Mouse (Mus musculus): ENCODE measurements at regions not wholly inside any gene's neighbourhood (a gene's known extent, or its start where the extent isn't known, plus 50 kb on each side); places are given as distances from the start of the nearest gene placed in this dataset.
"Not testable (repeated sequence)": the region's sequence is repeated elsewhere in the genome, so short reads cannot be mapped to it uniquely, and the experiment has no call there.

DNA sequence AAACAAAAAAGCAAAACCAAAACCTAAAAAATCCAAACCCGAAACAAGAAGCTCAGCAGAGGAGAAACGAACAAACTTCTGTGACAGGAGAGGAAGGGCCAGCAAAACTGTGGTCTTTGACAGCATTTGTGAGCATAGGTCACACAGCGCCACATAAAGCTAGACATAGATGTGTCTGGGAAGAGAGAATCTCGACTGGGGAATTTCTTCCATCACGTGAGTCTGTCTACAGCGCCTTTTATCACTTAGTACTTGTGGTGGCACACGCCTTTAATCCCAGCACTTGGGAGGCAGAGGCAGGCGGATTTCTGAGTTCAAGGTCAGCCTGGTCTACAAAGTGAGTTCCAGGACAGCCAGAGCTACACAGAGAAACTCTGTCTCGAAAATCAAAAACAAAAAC lies 250.2 kb upstream of the Tgfbr2 start:
- not testable (repeated sequence) for DNase-seq

DNA sequence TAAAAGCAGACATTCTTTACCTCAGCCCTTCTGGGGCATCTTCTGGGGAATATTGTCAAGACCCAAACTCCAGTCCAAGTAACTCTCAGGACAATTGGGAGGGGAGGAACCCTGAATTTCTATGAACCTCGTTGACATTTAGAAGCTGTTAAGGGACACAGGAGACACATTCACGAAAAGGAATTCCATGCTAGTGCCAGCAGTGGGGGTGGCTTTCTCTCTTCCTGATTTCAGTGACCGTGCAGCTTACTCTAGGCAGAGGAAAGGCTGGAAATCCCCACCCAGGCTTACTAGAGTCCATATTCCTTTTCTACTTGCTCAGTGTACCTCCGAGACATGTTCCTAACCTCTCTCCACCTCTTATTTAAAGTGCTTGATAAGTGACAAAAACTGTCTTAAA lies 239.9 kb upstream of the Tgfbr2 start:
- DNase-seq, result no peak

DNA sequence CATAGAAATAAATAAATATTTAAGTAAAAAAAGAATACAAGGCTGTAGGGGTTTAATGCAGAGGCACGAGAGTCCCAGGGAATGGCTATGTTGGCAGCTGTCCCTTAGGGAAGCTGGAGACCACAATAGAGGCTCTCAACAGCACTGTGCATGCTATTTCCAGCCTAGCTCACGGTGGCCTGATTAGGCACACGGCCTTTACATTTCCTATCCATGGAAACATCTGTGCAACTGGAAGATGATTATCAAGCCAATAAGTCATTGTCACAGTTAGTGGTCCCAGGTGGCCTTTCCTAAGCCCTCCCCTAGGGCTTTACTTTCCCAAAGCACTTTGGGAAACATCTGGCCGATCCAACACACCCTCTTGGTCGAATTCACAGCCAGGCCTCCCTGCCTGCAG lies 235.9 kb upstream of the Tgfbr2 start:
- DNase-seq, result no peak

DNA sequence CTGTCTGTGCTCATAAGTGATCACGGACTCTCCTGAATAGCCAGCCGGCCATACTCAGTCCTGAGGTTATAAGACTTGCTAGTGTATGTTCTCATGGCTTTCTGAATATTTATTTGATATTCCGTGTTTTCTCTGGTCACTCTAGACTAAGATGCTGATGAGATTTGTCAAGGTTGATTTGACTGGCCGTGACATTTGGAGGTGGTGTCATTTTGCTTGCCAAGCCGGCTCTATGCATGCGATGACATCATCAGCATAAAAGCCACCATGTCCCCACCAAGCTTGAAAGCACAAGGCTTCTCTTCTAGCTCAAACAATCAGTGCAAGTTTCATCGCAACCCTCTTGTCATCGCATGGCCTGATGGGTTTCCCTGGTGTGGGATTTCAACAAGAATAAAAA lies 235.3 kb upstream of the Tgfbr2 start:
- no peak for DNase-seq

DNA sequence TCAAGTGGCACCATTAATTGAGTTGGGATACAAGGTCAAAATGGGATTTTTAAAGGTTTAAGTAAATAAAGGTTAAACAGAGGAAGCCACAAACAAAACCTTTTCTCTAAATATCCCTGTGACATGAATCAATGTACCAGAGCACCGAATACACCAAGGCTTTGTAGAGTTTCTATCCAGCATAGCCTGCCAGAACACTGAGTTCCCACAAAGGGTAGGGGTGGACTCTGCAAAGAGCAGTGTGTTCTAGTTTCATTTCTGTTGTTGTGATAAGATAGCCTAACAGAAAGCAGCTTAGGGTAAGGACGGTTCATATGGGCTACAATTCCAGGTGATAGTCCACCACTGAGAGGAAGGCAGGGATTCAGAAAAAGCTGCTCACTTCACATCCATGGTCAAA lies 233.0 kb upstream of the Tgfbr2 start:
- DNase-seq, result no peak

DNA sequence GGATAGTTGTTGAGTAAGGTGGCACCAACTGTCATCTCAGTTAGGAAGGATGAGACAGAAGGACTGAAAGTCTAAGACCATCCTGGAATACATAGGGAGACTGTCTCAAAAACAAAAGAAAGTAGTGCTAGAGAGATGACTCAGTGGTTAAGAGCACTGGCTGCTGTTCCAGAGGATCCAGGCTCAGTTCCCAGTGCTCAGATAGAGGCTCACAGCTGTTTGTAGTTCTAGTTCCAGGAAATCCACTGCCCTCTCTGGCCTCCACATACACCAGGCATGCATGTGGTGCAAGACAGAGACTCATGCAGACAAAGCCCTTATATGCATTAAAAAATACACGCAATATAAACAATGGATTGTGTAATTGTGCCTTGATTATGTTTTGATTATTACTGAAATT lies 229.9 kb upstream of the Tgfbr2 start:
- no peak for DNase-seq

DNA sequence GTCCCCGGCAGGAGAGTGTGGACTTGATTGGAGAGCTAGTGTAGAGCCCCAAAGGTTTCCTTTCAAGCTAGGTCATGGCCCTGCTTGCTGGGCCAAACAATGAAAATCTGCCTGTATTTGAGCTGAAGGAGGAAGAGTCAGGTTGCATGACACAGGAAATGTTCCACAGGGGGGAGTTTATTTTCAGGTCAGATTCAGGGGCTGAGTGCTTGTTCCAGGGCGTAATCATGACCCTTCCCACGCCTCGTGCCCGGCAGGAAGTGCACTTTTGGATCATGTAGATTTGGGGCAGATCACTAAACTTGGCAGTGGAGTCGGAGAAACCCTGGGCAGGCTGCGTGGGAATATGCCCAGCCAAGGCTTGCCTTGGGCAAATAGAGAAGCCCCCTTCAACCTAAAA lies 226.7 kb upstream of the Tgfbr2 start:
- no peak for DNase-seq

DNA sequence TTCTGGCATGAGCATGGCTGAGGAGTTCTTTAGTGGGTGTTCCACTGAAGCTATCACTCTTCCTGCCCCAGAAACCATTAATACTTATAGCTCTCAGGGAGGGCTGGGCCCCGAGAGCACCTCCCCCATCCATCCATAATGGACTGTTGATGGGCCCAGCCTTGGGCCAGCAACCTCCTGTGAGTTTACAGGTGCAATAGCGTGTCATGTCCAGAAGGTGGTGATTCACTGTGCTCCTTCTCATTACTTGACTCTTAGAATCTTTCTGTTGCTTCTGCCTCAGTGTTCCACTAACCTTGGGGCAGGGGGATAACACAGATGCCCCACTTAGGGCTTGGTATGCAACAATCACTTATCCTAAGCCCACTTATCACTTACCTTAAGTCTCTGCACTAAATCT lies 225.1 kb upstream of the Tgfbr2 start:
- DNase-seq, result no peak

DNA sequence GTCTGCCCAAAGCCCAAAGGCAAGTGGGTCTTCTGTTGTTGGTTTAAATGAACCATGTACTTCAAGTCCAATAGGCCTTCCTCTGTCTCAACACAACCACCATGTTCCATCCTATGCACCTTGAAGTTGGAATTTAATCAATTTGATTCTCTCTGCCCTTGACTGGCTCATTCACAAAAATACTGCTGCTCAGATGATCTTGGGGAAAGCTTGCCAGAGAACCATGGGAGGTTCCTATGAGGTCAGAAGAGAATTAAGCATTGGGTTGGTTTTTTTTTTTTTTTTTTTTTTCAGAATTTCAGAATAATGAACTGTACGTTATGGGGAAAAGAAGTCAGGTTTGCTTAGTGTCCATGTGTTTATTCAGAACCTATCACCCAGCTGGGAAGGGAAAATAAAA lies 224.1 kb upstream of the Tgfbr2 start:
- no peak for DNase-seq

DNA sequence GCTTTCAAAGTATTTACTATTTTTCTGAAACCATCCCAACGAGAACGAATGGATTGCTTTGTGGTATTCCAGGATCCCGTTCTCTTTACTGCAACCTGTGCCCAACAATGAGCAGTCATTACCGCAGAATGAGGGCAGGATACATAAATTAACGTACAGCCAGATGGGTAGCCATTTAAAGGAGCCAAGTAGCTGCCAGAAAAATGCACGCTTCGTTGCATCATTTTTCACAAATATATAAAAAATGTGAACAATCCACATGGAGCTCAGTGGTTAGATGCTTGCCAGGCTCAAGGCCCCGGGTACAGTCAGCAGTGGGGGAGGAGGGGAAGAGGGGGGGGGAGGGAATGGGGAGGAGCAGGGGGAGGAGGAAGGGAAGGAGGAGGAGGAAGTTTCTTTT lies 217.1 kb upstream of the Tgfbr2 start:
- DNase-seq, result no peak

DNA sequence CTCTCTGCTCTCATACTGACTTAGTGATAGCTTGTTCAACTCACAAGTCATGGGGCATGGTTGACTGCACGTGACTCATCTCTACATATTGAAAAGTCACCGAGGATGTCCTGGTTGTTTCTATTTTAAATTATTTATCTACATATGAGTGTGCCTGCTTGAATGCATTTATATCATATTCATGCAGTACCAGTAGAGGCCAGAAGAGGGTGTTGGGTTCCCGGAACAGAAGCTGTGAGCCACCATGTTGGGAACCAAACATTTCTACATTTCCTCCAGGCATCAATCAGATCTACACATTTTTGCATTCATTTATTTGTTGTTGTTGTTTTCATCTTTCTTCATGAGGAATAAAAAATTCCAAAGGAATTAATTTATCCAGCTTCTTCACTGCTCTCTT lies 214.6 kb upstream of the Tgfbr2 start:
- no peak for DNase-seq

DNA sequence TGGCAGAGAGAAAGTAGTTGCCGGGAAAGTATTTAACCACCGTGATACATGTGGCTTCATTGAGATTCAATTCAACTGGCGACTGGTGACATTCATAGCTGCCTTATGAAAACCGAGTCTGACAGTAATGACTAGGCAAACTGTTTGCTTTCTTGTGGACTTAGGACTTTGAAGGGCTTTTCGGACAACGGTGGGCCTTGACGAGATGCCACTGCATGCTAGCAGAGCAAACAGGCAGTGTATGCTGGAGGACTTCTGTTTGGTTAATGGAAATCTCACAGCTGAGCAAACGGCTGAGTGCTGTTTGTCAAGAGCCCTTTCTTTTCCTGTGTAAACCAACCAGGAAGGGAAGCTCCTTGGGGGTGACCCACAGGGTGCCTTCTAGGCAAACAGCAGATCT lies 213.7 kb upstream of the Tgfbr2 start:
- DNase-seq, result no peak

DNA sequence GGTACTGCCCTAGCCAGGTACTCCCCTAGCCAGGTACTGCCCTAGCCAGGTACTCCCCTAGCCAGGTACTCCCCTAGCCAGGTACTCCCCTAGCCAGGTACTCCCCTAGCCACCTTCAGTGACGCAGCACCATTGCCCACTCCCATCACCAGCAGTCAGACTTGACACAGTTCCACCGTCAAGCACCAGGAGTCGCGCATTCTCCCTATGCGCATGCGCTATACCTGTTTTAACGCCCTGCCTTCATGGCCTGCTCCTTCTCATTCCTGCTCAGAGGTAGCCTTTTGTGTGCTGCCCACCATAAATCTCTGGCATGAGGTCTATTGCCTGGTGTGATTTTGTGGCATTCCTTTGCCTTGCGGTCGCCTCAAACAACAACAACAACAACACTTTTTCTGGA lies 212.9 kb upstream of the Tgfbr2 start:
- no peak for DNase-seq

DNA sequence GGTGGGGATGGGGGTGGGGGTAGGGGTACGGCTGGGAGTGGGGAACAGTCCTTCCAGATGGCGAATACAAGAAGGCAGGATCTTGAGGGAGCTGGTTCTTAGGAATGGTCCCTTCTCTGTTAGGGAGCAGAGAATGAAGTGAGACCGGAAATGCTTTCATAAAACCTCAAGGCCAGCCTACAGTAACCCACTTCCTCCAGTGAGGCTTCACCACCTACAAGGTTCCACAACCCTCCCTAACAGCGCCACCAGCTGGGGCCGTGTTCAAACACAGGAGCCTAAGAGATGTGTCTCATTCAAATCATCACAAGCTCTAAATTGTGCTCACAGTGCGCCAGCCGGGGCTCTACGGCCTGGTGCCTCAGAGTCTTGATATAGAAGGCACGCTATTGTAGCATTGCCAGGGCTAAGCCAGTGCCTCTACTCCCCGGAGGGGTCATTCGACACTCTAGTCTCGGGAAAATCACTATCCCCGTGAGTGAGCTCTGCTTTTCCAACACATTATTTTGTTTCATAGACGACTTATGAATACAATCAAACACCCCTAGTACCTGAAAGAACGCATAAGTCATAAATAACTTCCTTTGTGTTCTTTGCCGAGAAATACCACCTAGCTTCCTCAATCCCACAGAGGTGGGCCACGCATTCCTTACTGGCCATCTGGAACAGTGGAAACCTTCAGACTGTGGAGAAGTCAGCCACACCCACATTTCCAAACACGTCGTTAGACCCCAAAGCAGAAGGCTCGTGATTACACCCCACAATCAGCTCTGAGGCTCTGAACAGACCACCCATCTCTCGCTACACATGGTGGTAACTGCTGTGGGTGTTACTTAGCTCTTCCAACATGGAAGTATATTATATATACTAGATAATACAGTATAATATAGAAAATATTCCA lies 209.3 kb upstream of the Tgfbr2 start:
- peak; percentile 96 to 97 for DNase-seq

DNA sequence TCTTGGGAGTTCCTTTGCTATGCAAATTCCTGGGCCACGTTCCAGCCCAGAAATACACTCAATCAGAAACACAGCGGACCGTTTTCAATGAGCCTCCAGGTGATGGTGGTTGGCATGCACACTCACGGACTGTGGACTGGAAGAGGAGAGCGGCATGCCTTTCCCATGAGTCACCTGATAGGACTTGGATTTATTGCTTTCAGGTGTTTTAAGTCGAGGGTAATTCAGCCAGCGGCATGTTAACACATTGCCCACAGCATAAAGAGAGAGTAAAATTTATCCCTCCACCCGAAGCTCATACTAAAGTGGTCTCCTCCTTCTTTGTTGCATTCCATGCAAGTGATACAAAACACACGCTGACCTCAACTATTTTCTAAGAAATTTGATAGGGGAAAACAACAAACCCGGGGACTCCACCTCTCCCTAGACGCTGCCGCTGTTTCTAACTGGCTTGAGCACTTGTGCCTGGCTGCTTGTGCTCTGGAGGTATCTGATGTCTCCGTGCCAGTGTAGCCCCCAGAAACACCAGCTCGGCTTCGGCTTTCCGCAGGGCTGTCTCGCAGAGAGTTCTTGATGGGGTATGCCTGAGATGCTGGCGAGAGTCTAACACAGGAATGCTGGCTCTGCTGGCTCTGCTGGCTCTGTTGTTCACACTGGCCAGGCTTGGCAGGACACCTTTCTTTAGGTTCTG lies 208.4 kb upstream of the Tgfbr2 start:
- DNase-seq, result peak; percentile 61 to 63

DNA sequence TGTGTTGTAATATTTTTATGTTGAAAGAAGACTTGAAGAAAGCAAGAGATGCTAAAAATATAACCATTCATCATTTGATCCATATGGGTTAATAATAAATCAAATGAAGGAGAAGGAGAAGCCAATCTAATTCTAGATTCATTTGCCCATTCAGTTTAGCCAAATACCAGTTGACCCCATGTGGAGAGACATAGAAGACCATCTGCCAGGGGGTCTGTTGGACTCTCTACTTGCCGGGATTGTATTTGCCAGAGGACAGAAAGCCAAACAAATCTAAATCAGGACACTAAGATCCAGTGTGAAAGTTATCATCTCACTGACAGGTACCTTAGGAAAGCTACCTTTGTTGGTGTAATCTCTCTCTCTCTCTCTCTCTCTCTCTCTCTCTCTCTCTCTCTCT lies 202.5 kb upstream of the Tgfbr2 start:
- DNase-seq, result no peak

DNA sequence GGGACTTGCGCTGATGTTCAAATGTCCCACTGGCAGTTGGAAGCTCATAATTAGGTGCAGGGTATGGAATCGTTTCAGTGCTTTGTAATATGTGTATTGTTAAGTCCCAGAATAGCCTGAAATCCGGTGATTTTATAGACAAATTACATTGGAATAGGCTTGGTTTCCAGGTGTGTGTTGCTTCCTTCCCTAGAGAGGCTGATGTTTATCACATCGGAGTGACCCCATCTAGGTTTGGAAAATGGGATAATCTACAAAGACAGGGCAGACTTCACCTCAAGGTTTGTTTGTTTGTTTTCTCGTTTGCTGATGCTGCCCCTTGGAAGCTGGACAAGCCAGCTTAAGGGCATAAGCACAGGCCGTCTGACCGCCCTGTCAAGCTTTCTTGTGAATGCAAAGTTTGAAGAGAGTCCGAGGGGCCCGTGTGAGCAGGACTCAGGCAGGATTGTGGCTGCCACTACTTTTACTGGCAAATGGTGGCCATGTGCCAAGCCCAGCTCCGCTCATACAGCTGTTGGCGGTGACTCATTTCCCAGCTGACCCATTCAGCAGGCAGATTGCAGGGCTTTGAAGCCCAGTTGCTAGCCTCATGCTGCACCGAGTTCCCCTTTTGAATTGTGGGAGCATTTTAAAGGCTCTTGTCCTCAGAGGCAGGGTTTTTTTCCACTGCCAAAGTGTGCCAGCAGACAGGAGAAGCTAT lies 200.6 kb upstream of the Tgfbr2 start:
- DNase-seq, result no peak

DNA sequence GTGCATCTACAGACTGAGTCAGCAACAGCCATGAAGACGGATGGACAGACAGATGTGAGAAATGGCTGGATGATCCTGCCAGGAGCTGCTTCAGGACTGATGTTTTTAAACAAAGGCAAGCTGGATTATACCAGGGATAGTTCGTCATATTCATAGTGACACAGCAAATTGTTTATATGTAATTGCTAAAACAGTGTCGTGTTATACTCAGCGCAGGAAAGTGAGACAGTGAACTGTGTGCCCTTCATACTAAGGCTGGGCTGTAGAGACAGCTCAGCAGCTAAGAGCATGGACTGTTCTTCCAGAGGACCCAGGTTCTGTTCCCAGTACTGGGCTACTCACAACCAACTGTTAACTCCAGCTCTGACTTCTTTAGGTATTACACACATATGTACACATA lies 199.2 kb upstream of the Tgfbr2 start:
- DNase-seq, result no peak

DNA sequence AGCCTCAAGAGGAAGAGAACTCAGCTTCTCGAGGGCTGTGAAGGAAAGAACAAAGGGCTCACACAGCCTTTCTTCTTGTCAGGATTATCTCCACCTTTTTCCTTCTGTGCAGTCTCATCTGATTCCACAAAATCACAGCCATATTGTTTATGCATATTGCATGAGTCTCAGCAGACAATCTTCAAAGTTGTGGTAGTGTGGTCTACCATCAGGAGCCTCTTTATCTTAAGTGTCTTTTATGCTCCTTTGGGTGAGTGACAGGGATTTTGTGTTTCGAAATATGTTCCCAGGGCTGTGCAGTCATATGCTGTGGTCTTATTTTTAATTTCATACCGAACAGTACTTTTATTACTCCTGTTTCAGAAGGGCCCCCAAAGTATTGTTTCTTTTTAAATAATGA lies 198.2 kb upstream of the Tgfbr2 start:
- no peak for DNase-seq

DNA sequence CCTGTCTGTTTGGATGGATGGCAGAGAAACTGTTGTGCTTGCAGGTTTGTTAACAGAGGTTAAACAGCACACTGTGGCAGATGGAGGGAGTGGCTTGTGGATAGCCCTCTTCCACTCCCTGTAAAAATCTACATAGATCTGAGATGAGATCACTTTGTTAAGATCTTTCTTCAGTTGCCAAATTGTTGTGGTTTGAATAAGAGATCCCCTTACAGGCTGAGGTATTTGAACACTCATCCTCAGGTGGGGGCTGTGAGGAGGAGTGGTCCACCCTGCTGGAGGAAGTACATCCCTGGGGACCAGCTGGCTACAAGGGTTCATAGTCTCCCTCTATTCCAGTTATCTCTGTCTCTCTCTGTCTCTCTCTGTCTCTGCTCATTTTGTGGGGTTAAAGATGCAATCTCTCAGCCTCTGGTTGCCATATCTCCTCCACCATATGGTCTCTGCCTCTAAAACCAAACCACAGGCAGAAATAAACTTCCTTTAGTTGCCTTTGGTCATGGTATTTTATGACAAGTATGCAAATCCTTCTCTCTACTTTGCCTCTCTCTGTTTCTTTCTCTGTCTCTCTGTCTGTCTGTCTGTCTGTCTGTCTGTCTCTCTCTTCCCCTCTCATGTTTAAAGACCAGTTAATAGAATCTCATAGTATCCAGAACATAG lies 194.0 kb upstream of the Tgfbr2 start:
- DNase-seq, result no peak

DNA sequence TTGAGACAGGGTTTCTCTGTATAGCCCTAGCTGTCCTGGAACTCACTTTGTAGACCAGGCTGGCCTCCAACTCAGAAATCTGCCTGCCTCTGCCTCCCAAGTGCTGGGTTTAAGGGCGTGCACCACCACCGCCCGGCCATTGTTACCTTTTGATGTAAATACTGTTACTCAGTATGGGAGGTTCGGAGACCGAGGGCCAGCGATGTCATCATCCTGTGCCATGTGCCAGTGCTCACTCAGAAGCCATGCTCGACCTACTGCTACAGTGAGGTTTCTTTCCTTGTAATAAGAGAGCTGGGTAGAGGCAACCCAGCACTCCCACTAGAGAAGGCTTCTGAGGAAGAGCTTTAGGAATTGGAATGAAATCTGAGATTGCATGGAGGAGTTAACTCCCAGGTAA lies 191.6 kb upstream of the Tgfbr2 start:
- DNase-seq, result peak in 1 of 2 experiments; percentile 48

DNA sequence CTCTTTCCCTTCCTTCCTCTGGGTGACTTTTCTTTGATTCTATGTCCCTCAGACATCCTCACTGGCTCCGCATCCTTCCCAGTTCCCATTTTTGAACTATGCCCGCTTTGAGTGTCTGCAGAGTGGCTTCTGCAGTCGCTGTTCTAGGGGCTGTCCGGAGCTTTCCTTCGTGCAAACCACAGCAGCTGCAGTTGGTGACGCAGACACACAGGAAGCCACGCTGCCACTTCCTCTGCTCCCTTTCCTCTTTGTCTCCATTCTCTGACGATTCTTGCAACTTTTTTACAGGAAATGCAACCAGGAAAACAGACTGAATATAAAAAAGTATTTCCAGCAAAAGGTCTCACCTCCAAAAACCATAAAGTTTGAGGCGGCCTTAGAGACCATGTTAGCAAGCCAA lies 191.0 kb upstream of the Tgfbr2 start:
- DNase-seq, result peak; percentile 80 to 87

DNA sequence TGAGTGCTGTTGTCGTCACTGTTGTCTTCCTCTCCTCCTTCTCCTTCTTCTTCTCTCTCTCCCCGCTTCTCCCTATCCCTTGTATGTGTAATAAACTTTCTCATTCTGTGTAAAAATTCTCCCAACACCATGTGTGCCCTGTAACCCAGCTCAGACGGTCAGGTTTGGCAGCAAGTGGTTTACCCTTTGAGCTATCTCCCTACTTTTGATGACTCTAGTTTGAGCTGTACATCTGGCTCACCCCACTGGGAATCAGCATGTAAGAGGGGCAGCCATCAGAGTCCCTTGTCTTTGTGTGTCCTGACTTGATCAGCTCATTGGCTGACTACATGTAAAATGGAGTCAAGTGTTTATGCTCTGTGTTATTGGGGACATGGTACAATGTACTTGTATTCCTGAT lies 190.5 kb upstream of the Tgfbr2 start:
- peak; percentile 24 to 35 for DNase-seq
